ENCODE assay signal across 9 mouse cellular contexts in genomic region chr5:103341456-103341855, GRCm38 (mm10).
DNase-seq lines count a peak whose midpoint lies in the region; ATAC-seq lines count a peak whose summit lies in the region.
"Had no signal": no experiment of that assay in that cellular context is flagged by ENCODE, and none has a peak within 500 bp of the region (broad histone marks: within the 10 kb centered on the region; RNA-seq: fewer than 3 reads in every experiment).

No protein-coding gene starts in this region.

- no peak overlapping the region for H3K4me3 ChIP-seq in forebrain, embryonic 12.5 days (replicated peaks)
- no peak overlapping the region for H3K4me3 ChIP-seq in forebrain, embryonic 11.5 days (ENCODE audit: low read depth, low read length)
- no peak overlapping the region for H3K4me3 ChIP-seq in hindbrain, embryonic 15.5 days
- H3K4me3 ChIP-seq: myocyte had no signal

- WGBS in forebrain, embryonic 12.5 days, result 61% methylated on average over 3 of the region's 3 CpGs
- 75% methylated on average over 3 of the region's 3 CpGs for WGBS in forebrain, embryonic 11.5 days
- 26% methylated on average over 3 of the region's 3 CpGs for WGBS in hindbrain, embryonic 15.5 days

- peak; percentile 39; the same call in 1 of the 2 replicates for ATAC-seq in forebrain, embryonic 12.5 days (ENCODE audit: low FRiP score)
- no peak for ATAC-seq in forebrain, embryonic 11.5 days (replicated peaks; ENCODE audit: low FRiP score)
- peak; percentile 75 for ATAC-seq in hindbrain, embryonic 15.5 days (ENCODE audit: low FRiP score, low read depth)
- no peak for ATAC-seq in megakaryocyte-erythroid progenitor cell, adult 5-6 weeks (replicated peaks; ENCODE audit: low FRiP score, low TSS enrichment, poor library complexity, severe bottlenecking)

- DNase-seq in forebrain, embryonic 11.5 days (ENCODE audit: low spot score), result no peak
- DNase-seq in right cerebral cortex, postnatal 14 days, result peak; percentile 13
- DNase-seq in right cerebral cortex, postnatal 36 days (ENCODE audit: low spot score in 2 of 2), result no peak
- DNase-seq in urinary bladder, postnatal 36 days (ENCODE audit: low spot score in 2 of 2), result peak; percentile 66 to 75
- DNase-seq in left cerebral cortex, postnatal 36 days (ENCODE audit: low spot score in 2 of 2), result no peak

- H3K4me1 ChIP-seq in forebrain, embryonic 12.5 days, result peaks cover 26% of the 10 kb centered on the region
- H3K4me1 ChIP-seq in forebrain, embryonic 11.5 days (replicated peaks; ENCODE audit: control insufficient read depth, insufficient read depth, low read length), result peaks cover 8% of the 10 kb centered on the region; the same call in 1 of the 2 replicates
- peaks cover 28% of the 10 kb centered on the region for H3K4me1 ChIP-seq in hindbrain, embryonic 15.5 days (replicated peaks)

- H3K27ac ChIP-seq in forebrain, embryonic 12.5 days, result no peak overlapping the region
- no peak overlapping the region for H3K27ac ChIP-seq in forebrain, embryonic 11.5 days (ENCODE audit: low read depth, low read length)
- H3K27ac ChIP-seq in hindbrain, embryonic 15.5 days (replicated peaks), result no peak overlapping the region

- H3K36me3 ChIP-seq in forebrain, embryonic 12.5 days (replicated peaks), result no peaks in the 10 kb centered on the region
- no peaks in the 10 kb centered on the region for H3K36me3 ChIP-seq in forebrain, embryonic 11.5 days (ENCODE audit: control insufficient read depth, insufficient read depth, low read length)
- H3K36me3 ChIP-seq in hindbrain, embryonic 15.5 days, result no peaks in the 10 kb centered on the region

- peaks cover 50% of the 10 kb centered on the region for H3K27me3 ChIP-seq in forebrain, embryonic 12.5 days
- H3K27me3 ChIP-seq in forebrain, embryonic 11.5 days (ENCODE audit: control insufficient read depth, insufficient read depth, low read length), result peaks cover 38% of the 10 kb centered on the region
- no peaks in the 10 kb centered on the region for H3K27me3 ChIP-seq in hindbrain, embryonic 15.5 days

- H3K9ac ChIP-seq in forebrain, embryonic 12.5 days, result no peak overlapping the region
- H3K9ac ChIP-seq in forebrain, embryonic 11.5 days (ENCODE audit: low read length), result no peak overlapping the region
- H3K9ac ChIP-seq in hindbrain, embryonic 15.5 days, result no peak overlapping the region

- intact Hi-C loops in left cerebral cortex, postnatal 36 days (cut with DNase I), result no loop called here

- no peak overlapping the region for H3K4me2 ChIP-seq in forebrain, embryonic 12.5 days
- H3K4me2 ChIP-seq in forebrain, embryonic 11.5 days (ENCODE audit: low read depth, low read length, severe bottlenecking), result no peak overlapping the region
- H3K4me2 ChIP-seq in hindbrain, embryonic 15.5 days, result no peak overlapping the region

- H3K9me3 ChIP-seq in forebrain, embryonic 12.5 days, result peaks cover 7% of the 10 kb centered on the region; the same call in 1 of the 2 replicates
- H3K9me3 ChIP-seq in forebrain, embryonic 11.5 days (ENCODE audit: control insufficient read depth, low read length), result no peaks in the 10 kb centered on the region
- no peaks in the 10 kb centered on the region for H3K9me3 ChIP-seq in hindbrain, embryonic 15.5 days

Comparison
In these comparisons a context has a peak if more than half of its experiments do, and no peak if none do; other contexts are left out.
1. ATAC-seq: peak in forebrain, embryonic 12.5 days (single experiment) and hindbrain, embryonic 15.5 days (single experiment); none in forebrain, embryonic 11.5 days (single experiment) and megakaryocyte-erythroid progenitor cell, adult 5-6 weeks (single experiment).
2. DNase-seq: peak in right cerebral cortex, postnatal 14 days (single experiment) and urinary bladder, postnatal 36 days (2 of 2); none in forebrain, embryonic 11.5 days (single experiment), right cerebral cortex, postnatal 36 days (0 of 2) and left cerebral cortex, postnatal 36 days (0 of 2).